Mouse (Mus musculus) bone marrow macrophage, adult 2 months (primary cell): ENCODE results near the gene Srf.

Experiments
- CTCF ChIP-seq: IDR thresholded peaks from 2 replicates; pipeline ENCODE4 v1.5.1; 2012; ENCODE audit warnings: low read depth, mild to moderate bottlenecking, low read length, moderate library complexity
- POLR2A ChIP-seq: IDR thresholded peaks from 2 replicates; pipeline ENCODE4 v1.6.1; 2012; ENCODE audit warnings: mild to moderate bottlenecking, low read depth, low read length, borderline replicate concordance

DNA sequence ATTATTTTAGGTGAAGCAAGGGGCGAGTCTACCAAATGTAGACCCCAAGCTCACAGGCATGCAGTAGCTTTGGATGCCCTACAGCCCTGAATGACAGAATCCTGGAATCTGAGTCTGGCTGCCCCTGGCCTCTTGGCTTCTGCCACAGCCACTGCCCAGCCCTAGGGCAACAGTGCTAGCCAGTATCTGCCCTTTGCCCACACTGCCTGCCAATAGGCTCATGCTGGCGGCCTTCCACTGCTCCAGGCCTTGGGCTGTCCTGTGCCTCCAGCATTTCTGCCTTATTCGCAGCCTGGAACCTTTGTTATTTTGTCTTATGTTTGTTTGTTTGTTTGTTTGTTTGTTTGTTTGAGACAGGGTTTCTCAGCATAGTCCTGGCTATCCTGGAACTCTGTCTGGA lies 50.4 kb downstream of the Srf start:
- TF ChIP-seq CTCF (no peak), POLR2A (no peak)
